Mouse (Mus musculus): Measurements from ENCODE around the gene Iqgap1.

The Iqgap1 gene

GRCm38 (mm10) chr7:80667190-80667589 is 158.6 kb downstream of the Iqgap1 start:
- DNase-seq (ENCODE audit: low read depth, low spot score) = no peak

GRCm38 (mm10) chr7:80666198-80666915 is 159.4 kb downstream of the Iqgap1 start:
- peak; percentile 76 for DNase-seq (ENCODE audit: low read depth, low spot score)

Data from skeletal muscle tissue, adult 2 months (tissue).